8 mouse cellular contexts compared by ENCODE assay signal in genomic region chr10:81350351-81351063, GRCm38 (mm10). TPM values are rescaled to one million over a fixed set of nuclear protein-coding genes. Genes with fewer than 3 reads are reported as not detected.
A peak's percentile ranks its signal among the peaks of the same experiment; 100 is the strongest.
DNase-seq lines count a peak whose midpoint lies in the region; ATAC-seq lines count a peak whose summit lies in the region.

TSS of gene Hmg20b (minus strand) at chr10:81350480.

- peak; percentile 80 for ATAC-seq in megakaryocyte progenitor cell, adult 5-6 weeks (replicated peaks; ENCODE audit: poor library complexity)

- peak; percentile 98 for DNase-seq in adipocyte (ENCODE audit: low spot score)
- peak; percentile 99 for DNase-seq in embryo, embryonic 10 days (ENCODE audit: low spot score)
- DNase-seq in gastrocnemius, postnatal 10 days = peak; percentile 98
- peak; percentile 99 for DNase-seq in induced T-regulatory cell, adult 2 months (ENCODE audit: low read depth)
- peak; percentile 99 for DNase-seq in left cerebral cortex, adult 9 months (ENCODE audit: low spot score in 2 of 2)
- DNase-seq in right cerebral cortex, postnatal 14 days = peak; percentile 100
- DNase-seq in urinary bladder, postnatal 36 days (ENCODE audit: low spot score in 2 of 2) = peak; percentile 97 to 99

RNA-seq across cellular contexts. Expression of gene Hmg20b, which starts in this region (rescaled TPM):
- 10 to 100 TPM; 26.8 to 41.9 TPM for total RNA-seq in gastrocnemius, postnatal 10 days (2021)
- 24.5 and 29.0 TPM in 2 replicates for total RNA-seq in megakaryocyte progenitor cell, adult 5-6 weeks (2015)
- 22.2 and 32.3 TPM in 2 replicates for total RNA-seq in megakaryocyte progenitor cell, adult 5-6 weeks (2017)

Comparison
In these comparisons a context has a peak if more than half of its experiments do, and no peak if none do; other contexts are left out.
1. Peak in every context shown above with its lines: DNase-seq and ATAC-seq.